Mouse (Mus musculus) liver, adult 2 months (tissue): ENCODE measurements at regions not wholly inside any gene's neighbourhood (a gene's known extent, or its start where the extent isn't known, plus 50 kb on each side); places are given as distances from the start of the nearest gene placed in this dataset.

Experiments
- DNase-seq: peaks from one replicate; pipeline ENCODE4 v3.0.0-alpha.2; 2011; ENCODE audit warnings: low read depth, low spot score; ENCODE audit errors: extremely low read depth
- H3K27ac ChIP-seq: fragments of 200-500 bp; replicated peaks from 2 replicates; pipeline ENCODE4 v1.5.1; 2012; ENCODE audit warnings: low read depth, mild to moderate bottlenecking, control low read depth, inconsistent platforms, low read length; ENCODE audit not compliant: insufficient read depth
- H3K27me3 ChIP-seq: fragments of 200-500 bp; 2 replicates; pipeline ENCODE4 v1.6.1; 2012; ENCODE audit warnings: mild to moderate bottlenecking, moderate library complexity, low read length, inconsistent platforms; ENCODE audit not compliant: control insufficient read depth, insufficient read depth
- H3K36me3 ChIP-seq: fragments of 200-500 bp; 2 replicates; pipeline ENCODE4 v1.6.1; 2012; ENCODE audit warnings: low read length, inconsistent platforms; ENCODE audit not compliant: control insufficient read depth, insufficient read depth
- H3K4me1 ChIP-seq: fragments of 200-500 bp; 2 replicates; pipeline ENCODE4 v1.6.1; 2011; ENCODE audit warnings: low read length; ENCODE audit not compliant: control insufficient read depth, insufficient read depth
- H3K4me3 ChIP-seq: fragments of 200-500 bp; 2 replicates; pipeline ENCODE4 v1.5.1; 2011; ENCODE audit warnings: low read depth, mild to moderate bottlenecking, control low read depth, low read length, moderate library complexity; ENCODE audit not compliant: insufficient read depth
- H3K79me2 ChIP-seq: fragments of 200-500 bp; 2 replicates; pipeline ENCODE4 v1.6.1; 2012; ENCODE audit warnings: inconsistent platforms, mild to moderate bottlenecking, low read length, moderate library complexity; ENCODE audit not compliant: control insufficient read depth, insufficient read depth
- H3K9ac ChIP-seq: fragments of 200-500 bp; 2 replicates; pipeline ENCODE4 v1.6.1; 2012; ENCODE audit warnings: low read depth, mild to moderate bottlenecking, control low read depth, inconsistent platforms, low read length
- CTCF ChIP-seq: fragments of 200-500 bp; IDR thresholded peaks from 2 replicates; pipeline ENCODE4 v1.5.1; 2011; ENCODE audit warnings: low read depth, low read length, control low read depth
- POLR2A ChIP-seq: fragments of 200-500 bp; IDR thresholded peaks from 2 replicates; pipeline ENCODE4 v1.6.1; 2011; ENCODE audit warnings: low read length, control low read depth; ENCODE audit not compliant: insufficient read depth; ENCODE audit errors: extremely low read depth
- WGBS: fragments of 180-500 bp; shearing (Covaris S2); methylation state at CpG from one replicate; pipeline ENCODE4 v1.1.7; 2018; 5-methylcytosine and 5-hydroxymethylcytosine counted together

DNA sequence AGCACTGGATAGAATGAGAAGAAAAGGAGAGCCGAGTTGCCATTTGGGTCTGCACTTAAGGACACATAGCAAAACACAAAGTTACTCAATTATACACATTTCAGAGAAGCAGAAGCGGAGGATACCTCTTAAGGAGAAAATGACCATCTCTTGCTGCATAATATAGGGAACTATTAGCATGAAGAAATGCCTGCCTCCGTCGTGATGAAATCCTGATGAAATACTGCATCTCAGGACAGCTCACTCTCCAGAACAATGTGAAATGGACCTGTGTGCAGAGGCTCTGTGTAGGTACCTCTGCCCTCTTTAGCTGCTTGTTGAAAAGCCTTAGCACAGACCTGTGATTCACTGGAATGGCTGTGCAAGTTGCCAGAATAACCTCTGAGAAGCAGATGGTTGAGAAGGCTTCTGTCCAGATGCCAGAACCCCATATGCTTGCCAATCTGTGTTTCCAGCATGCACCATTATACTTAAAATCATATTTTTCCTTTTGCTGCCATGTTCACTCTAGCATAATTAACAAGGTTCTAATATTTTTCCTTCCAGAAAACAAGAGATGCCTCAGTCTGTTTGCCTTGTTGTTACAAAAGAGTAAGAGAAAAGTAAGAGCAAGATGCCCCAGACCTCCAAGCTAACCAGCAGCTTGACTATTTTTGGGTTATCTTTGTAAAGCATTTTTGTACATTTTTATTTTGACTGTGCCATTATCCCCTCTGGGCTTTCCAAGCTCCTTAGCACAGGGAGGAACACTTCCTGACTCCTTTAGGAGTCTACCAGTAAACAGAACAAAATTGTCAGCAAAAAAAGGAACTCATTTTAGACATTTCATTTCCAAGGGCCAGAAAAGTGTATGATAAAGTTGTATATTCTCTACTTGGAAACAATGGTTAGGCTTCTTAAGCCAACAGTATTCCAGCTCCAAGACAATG lies 259.0 kb downstream of the 1190002N15Rik start:
- H3K27me3 ChIP-seq: no peaks in the 10 kb centered on the region
- WGBS: 89% methylated on average over 4 of the region's 4 CpGs
- H3K9ac ChIP-seq: no peak overlapping the region
- H3K4me3 ChIP-seq: no peak overlapping the region
- no peaks in the 10 kb centered on the region for H3K4me1 ChIP-seq
- DNase-seq: no peak
- no peaks in the 10 kb centered on the region for H3K36me3 ChIP-seq
- no peak for TF ChIP-seq POLR2A
- no peak for TF ChIP-seq CTCF
- H3K27ac ChIP-seq: no peak overlapping the region
- no peaks in the 10 kb centered on the region for H3K79me2 ChIP-seq

DNA sequence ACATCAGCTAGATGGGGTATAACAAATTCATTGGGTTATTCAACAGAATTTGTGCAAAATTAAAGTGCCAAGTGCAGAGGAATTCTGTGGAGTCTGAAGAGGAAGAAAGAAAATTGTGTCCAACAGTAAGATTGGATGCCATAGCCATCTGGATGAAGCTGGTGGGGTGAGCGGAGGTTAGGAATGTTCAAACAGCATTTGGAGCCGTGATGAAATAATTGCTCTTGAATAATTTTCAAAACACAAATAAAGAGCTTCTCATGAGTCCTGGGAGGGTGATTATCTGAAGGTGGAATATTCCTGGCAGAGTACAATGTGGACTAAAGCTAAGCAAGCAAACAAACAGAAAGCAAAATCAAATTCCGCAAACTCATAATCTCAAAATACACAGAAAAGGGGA lies 260.8 kb downstream of the 1190002N15Rik start:
- 34% methylated on average over 3 of the region's 3 CpGs for WGBS
- no peaks in the 10 kb centered on the region for H3K36me3 ChIP-seq
- no peak overlapping the region for H3K4me3 ChIP-seq
- no peak overlapping the region for H3K27ac ChIP-seq
- H3K79me2 ChIP-seq: no peaks in the 10 kb centered on the region
- no peaks in the 10 kb centered on the region for H3K4me1 ChIP-seq
- no peak overlapping the region for H3K9ac ChIP-seq
- no peaks in the 10 kb centered on the region for H3K27me3 ChIP-seq
- DNase-seq: peak; percentile 16
- TF ChIP-seq CTCF (no peak), POLR2A (no peak)

DNA sequence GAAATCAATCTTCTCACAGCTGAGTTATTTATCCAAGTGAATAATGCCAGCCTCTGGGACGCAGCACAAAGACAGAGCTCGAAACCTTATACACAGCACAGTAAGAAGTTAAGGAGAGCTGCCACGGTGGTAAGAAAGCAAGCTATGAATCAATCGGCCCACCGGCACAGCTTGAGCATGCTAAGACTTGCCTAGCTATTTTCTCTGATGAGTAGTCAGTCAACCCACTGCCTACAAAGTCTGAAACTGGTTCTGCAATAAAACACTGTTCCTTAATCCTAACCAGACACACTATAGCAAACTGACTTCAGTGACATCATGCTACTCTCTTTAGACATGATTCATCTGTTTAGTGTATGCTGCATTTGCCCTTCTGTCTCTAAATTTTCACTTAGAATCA lies 268.7 kb downstream of the 1190002N15Rik start:
- 90% methylated on average over 5 of the region's 5 CpGs for WGBS

DNA sequence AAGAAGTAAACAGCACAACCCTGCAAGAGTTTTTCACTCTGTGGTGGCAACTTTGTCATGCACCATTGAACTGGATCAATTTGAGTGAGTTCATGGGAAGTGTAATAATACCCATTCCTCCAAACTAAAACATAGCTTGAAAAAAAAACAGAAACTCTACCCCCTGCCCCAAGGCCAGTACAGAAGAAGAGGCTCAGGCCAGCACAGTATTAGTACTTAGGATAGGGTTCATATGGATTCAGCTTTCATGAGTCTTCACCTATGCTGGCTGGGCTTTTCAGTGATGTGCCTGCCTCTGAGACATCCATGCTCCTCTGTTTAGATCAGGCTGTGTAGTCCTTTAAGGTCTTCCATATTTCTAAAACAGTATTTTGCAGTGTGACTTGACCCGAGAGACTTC lies 270.6 kb downstream of the 1190002N15Rik start:
- H3K4me1 ChIP-seq: no peaks in the 10 kb centered on the region
- no peak overlapping the region for H3K4me3 ChIP-seq
- H3K27me3 ChIP-seq: no peaks in the 10 kb centered on the region
- no peak overlapping the region for H3K9ac ChIP-seq
- DNase-seq: no peak
- H3K27ac ChIP-seq: no peak overlapping the region
- no peaks in the 10 kb centered on the region for H3K36me3 ChIP-seq
- 81% methylated on average over 1 of the region's 1 CpGs for WGBS
- no peaks in the 10 kb centered on the region for H3K79me2 ChIP-seq
- TF ChIP-seq CTCF: no peak
- TF ChIP-seq POLR2A: no peak

More for the DNA sequence above, 268.7 kb downstream of the 1190002N15Rik start:
- no peak for DNase-seq
- H3K27ac ChIP-seq: no peak overlapping the region
- no peaks in the 10 kb centered on the region for H3K4me1 ChIP-seq
- no peaks in the 10 kb centered on the region for H3K36me3 ChIP-seq
- H3K9ac ChIP-seq: no peak overlapping the region
- H3K79me2 ChIP-seq: no peaks in the 10 kb centered on the region
- no peaks in the 10 kb centered on the region for H3K27me3 ChIP-seq
- TF ChIP-seq POLR2A (no peak), CTCF (no peak)
- H3K4me3 ChIP-seq: no peak overlapping the region

DNA sequence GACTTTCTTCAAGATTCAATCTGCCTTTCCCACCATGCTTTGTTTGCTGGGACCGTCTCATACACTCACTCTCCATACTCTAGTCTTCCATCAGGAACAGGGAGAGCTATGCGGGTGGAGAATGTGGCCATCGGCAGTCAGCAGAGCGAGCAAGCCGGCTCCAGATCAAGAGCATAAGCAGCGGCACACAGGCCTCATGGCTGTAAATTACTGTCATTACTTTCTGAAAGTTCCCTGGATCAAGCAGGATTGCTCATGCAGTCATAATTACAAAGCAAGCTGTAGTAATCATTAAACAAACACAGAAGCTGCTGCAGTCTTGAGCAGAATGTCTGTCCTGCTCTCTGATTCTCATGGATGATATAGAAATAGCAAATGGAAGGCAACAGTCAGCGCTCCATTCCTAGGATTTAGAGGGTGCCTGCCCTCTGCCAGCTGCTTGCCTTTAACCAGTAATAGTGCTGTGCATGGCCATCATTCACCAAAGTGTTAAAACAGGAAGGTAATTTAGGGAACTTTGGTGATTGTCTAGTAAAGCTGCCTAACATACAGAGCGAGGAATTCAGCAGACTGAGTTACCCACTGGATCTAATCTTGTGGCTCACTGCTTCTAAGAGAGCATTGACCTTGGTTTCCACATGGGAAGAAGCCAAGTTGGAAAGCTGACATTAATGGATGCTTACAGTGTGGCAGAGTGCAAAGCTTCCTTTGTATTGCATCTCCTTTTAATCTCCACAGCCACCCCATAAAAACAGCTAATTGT lies 298.2 kb downstream of the 1190002N15Rik start:
- Histone ChIP-seq H3K79me2 (no peaks in the 10 kb centered on the region), H3K9ac (no peak overlapping the region), H3K27me3 (no peaks in the 10 kb centered on the region), H3K27ac (no peak overlapping the region), H3K4me1 (no peaks in the 10 kb centered on the region), H3K4me3 (no peak overlapping the region), H3K36me3 (no peaks in the 10 kb centered on the region)
- WGBS: 90% methylated on average over 8 of the region's 8 CpGs
- TF ChIP-seq POLR2A (no peak), CTCF (no peak)
- DNase-seq: peak; percentile 27

DNA sequence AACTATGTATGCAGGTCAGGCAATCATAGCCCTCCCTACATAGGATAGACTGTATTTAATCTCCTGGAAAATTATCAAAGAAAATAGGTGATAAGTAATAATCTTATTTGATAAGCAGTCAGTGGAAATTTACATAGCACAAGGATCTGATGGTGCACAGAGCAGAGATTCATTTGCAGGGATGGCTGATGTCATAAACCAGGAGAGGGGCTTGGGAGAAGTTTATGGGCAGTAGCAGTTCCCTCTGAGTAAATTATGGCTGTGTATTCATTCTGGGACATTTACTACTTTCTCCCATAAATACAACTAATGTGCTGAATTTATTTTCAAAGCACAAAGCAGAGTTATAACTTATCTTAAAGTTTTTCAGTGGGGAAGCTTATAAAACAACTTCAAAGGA lies 299.3 kb downstream of the 1190002N15Rik start:
- no peak for DNase-seq
- H3K4me3 ChIP-seq: no peak overlapping the region
- no peaks in the 10 kb centered on the region for H3K79me2 ChIP-seq
- no peaks in the 10 kb centered on the region for H3K27me3 ChIP-seq
- no peaks in the 10 kb centered on the region for H3K36me3 ChIP-seq
- H3K4me1 ChIP-seq: no peaks in the 10 kb centered on the region
- H3K9ac ChIP-seq: no peak overlapping the region
- no peak overlapping the region for H3K27ac ChIP-seq
- TF ChIP-seq CTCF: no peak
- no peak for TF ChIP-seq POLR2A
